Mouse (Mus musculus) embryonic facial prominence, embryonic 15.5 days (tissue): ENCODE data around the gene Foxo6. TPM values are rescaled to one million over a fixed set of nuclear protein-coding genes. Genes with fewer than 3 reads are reported as not detected.

Experiments
- ATAC-seq: fragments of 200-750 bp; cut with Nextera tagmentation; 2 replicates; pipeline ENCODE4 v1.8.0; 2017; ENCODE audit warnings: low read depth, moderate TSS enrichment; ENCODE audit not compliant: insufficient number of reproducible peaks, low FRiP score, low TSS enrichment
- H3K27ac ChIP-seq: fragments of 300-500 bp; sonication (generic); replicated peaks from 2 replicates; pipeline ENCODE4 v1.5.1; 2015; ENCODE audit warnings: mild to moderate bottlenecking, inconsistent platforms
- H3K27me3 ChIP-seq: fragments of 300-500 bp; sonication (generic); 2 replicates; pipeline ENCODE4 v1.6.1; 2015; ENCODE audit warnings: inconsistent platforms
- H3K36me3 ChIP-seq: fragments of 300-500 bp; sonication (generic); 2 replicates; pipeline ENCODE4 v1.6.1; 2015; ENCODE audit warnings: mild to moderate bottlenecking, inconsistent platforms
- H3K4me1 ChIP-seq: fragments of 300-500 bp; sonication (generic); 2 replicates; pipeline ENCODE4 v1.6.1; 2015; ENCODE audit warnings: inconsistent platforms
- H3K4me2 ChIP-seq: fragments of 300-500 bp; sonication (generic); replicated peaks from 2 replicates; pipeline ENCODE4 v1.6.1; 2015; ENCODE audit warnings: mild to moderate bottlenecking, inconsistent platforms
- H3K4me3 ChIP-seq: fragments of 300-500 bp; sonication (generic); replicated peaks from 2 replicates; pipeline ENCODE4 v1.5.1; 2015; ENCODE audit warnings: mild to moderate bottlenecking, inconsistent platforms
- H3K9ac ChIP-seq: fragments of 300-500 bp; sonication (generic); 2 replicates; pipeline ENCODE4 v1.6.1; 2015; ENCODE audit warnings: inconsistent platforms
- H3K9me3 ChIP-seq: fragments of 300-500 bp; sonication (generic); replicated peaks from 2 replicates; pipeline ENCODE4 v1.6.1; 2016; ENCODE audit warnings: inconsistent platforms
- WGBS: fragments of 180-500 bp; shearing (Covaris S2); methylation state at CpG from one replicate; pipeline ENCODE4 v1.1.7; 2015; 5-methylcytosine and 5-hydroxymethylcytosine counted together
- polyA plus RNA-seq: library from polyadenylated mRNA; unstranded; fragments of >200 nt; fragmentation: Nextera tagmentation; extraction: Ambion mirVana; gene quantifications from 2 replicates; pipeline ENCODE4 v1.2.1, GENCODE M21; 2015

The Foxo6 gene
- polyA plus RNA-seq, 1 experiment from 2014 or later, result 1.0 TPM

- H3K9me3 ChIP-seq, result no peaks in the 10 kb centered on the region
- peak overlapping the region; percentile 44; the same call in 1 of the 2 replicates for H3K27ac ChIP-seq
- H3K4me1 ChIP-seq, result peaks cover 58% of the 10 kb centered on the region
- H3K27me3 ChIP-seq, result peaks cover 78% of the 10 kb centered on the region
- no peaks in the 10 kb centered on the region for H3K36me3 ChIP-seq
- H3K4me3 ChIP-seq, result no peak overlapping the region
- WGBS, result 63% methylated on average over 4 of the region's 4 CpGs
- no peak overlapping the region for H3K9ac ChIP-seq
- ATAC-seq, result no peak
- no peak overlapping the region for H3K4me2 ChIP-seq
Measured at GRCm38 (mm10) chr4:120270148-120270936, 16.8 kb downstream of the Foxo6 start.

- H3K4me2 ChIP-seq, result 0 out of 2 replicates have a peak overlapping the region, but pooled peaks have one; percentile 4
- peaks cover 78% of the 10 kb centered on the region for H3K27me3 ChIP-seq
- no peak overlapping the region for H3K4me3 ChIP-seq
- H3K27ac ChIP-seq, result no peak overlapping the region
- H3K9me3 ChIP-seq, result no peaks in the 10 kb centered on the region
- no peaks in the 10 kb centered on the region for H3K36me3 ChIP-seq
- WGBS, result 10% methylated on average over 9 of the region's 9 CpGs
- no peak for ATAC-seq
- no peak overlapping the region for H3K9ac ChIP-seq
- H3K4me1 ChIP-seq, result peaks cover 59% of the 10 kb centered on the region
Measured at GRCm38 (mm10) chr4:120269426-120269825, 17.7 kb downstream of the Foxo6 start.

GRCm38 (mm10) chr4:120268214-120269061, 18.7 kb downstream of the Foxo6 start:
- Histone ChIP-seq H3K27me3 (peaks cover 72% of the 10 kb centered on the region), H3K4me2 (peak overlapping the region; percentile 74), H3K9me3 (no peaks in the 10 kb centered on the region), H3K36me3 (no peaks in the 10 kb centered on the region), H3K4me3 (peak overlapping the region; percentile 45), H3K9ac (peak overlapping the region; percentile 31; the same call in 1 of the 2 replicates), H3K4me1 (peaks cover 68% of the 10 kb centered on the region), H3K27ac (0 out of 2 replicates have a peak overlapping the region, but pooled peaks have one; percentile 5)
- WGBS, result 2% methylated on average over 86 of the region's 112 CpGs
- no peak for ATAC-seq

GRCm38 (mm10) chr4:120267683-120268082, 19.5 kb downstream of the Foxo6 start:
- peak overlapping the region; percentile 74 for H3K4me2 ChIP-seq
- peak overlapping the region; percentile 45 for H3K4me3 ChIP-seq
- no peak for ATAC-seq
- H3K9ac ChIP-seq, result peak overlapping the region; percentile 31; the same call in 1 of the 2 replicates
- no peaks in the 10 kb centered on the region for H3K36me3 ChIP-seq
- H3K27me3 ChIP-seq, result peaks cover 71% of the 10 kb centered on the region
- H3K4me1 ChIP-seq, result peaks cover 75% of the 10 kb centered on the region
- H3K9me3 ChIP-seq, result no peaks in the 10 kb centered on the region
- 14% methylated on average over 22 of the region's 25 CpGs for WGBS
- H3K27ac ChIP-seq, result no peak overlapping the region

GRCm38 (mm10) chr4:120267136-120267535, 20.0 kb downstream of the Foxo6 start:
- H3K4me1 ChIP-seq, result peaks cover 75% of the 10 kb centered on the region

GRCm38 (mm10) chr4:120264105-120264504, 23.0 kb downstream of the Foxo6 start:
- 31% methylated on average over 3 of the region's 3 CpGs for WGBS
- Histone ChIP-seq H3K27ac (peak overlapping the region; percentile 52; the same call in 1 of the 2 replicates), H3K9ac (no peak overlapping the region), H3K4me2 (no peak overlapping the region), H3K9me3 (no peaks in the 10 kb centered on the region), H3K27me3 (peaks cover 56% of the 10 kb centered on the region), H3K4me3 (no peak overlapping the region), H3K4me1 (peaks cover 62% of the 10 kb centered on the region), H3K36me3 (no peaks in the 10 kb centered on the region)
- ATAC-seq, result peak; percentile 51; the same call in 1 of the 2 replicates

More at GRCm38 (mm10) chr4:120267136-120267535, 20.0 kb downstream of the Foxo6 start:
- peaks cover 75% of the 10 kb centered on the region for H3K27me3 ChIP-seq
- no peaks in the 10 kb centered on the region for H3K36me3 ChIP-seq
- H3K9ac ChIP-seq, result no peak overlapping the region
- peak overlapping the region; percentile 74 for H3K4me2 ChIP-seq
- H3K4me3 ChIP-seq, result 0 out of 2 replicates have a peak overlapping the region, but pooled peaks have one; percentile 45
- no peak for ATAC-seq
- 32% methylated on average over 24 of the region's 24 CpGs for WGBS
- no peak overlapping the region for H3K27ac ChIP-seq
- no peaks in the 10 kb centered on the region for H3K9me3 ChIP-seq

- H3K27me3 ChIP-seq, result peaks cover 45% of the 10 kb centered on the region
- peaks cover 50% of the 10 kb centered on the region for H3K4me1 ChIP-seq
- no peaks in the 10 kb centered on the region for H3K9me3 ChIP-seq
- no peak overlapping the region for H3K4me3 ChIP-seq
- peak overlapping the region; percentile 39; the same call in 1 of the 2 replicates for H3K27ac ChIP-seq
- no peak for ATAC-seq
- 34% methylated on average over 2 of the region's 2 CpGs for WGBS
- no peaks in the 10 kb centered on the region for H3K36me3 ChIP-seq
- H3K4me2 ChIP-seq, result no peak overlapping the region
- H3K9ac ChIP-seq, result no peak overlapping the region
Measured at GRCm38 (mm10) chr4:120262726-120263125, 24.4 kb downstream of the Foxo6 start.

- WGBS, result 24% methylated on average over 10 of the region's 10 CpGs
- H3K36me3 ChIP-seq, result no peaks in the 10 kb centered on the region
- H3K27ac ChIP-seq, result 0 out of 2 replicates have a peak overlapping the region, but pooled peaks have one; percentile 39
- no peaks in the 10 kb centered on the region for H3K9me3 ChIP-seq
- H3K4me3 ChIP-seq, result no peak overlapping the region
- peaks cover 44% of the 10 kb centered on the region for H3K4me1 ChIP-seq
- H3K27me3 ChIP-seq, result peaks cover 40% of the 10 kb centered on the region
- H3K9ac ChIP-seq, result no peak overlapping the region
- H3K4me2 ChIP-seq, result no peak overlapping the region
- no peak for ATAC-seq
Measured at GRCm38 (mm10) chr4:120262206-120262605, 24.9 kb downstream of the Foxo6 start.

GRCm38 (mm10) chr4:120259356-120260181, 27.6 kb downstream of the Foxo6 start:
- 21% methylated on average over 21 of the region's 21 CpGs for WGBS
- H3K27ac ChIP-seq, result no peak overlapping the region
- peaks cover 17% of the 10 kb centered on the region; the same call in 1 of the 2 replicates for H3K27me3 ChIP-seq
- H3K4me1 ChIP-seq, result peaks cover 58% of the 10 kb centered on the region
- H3K4me3 ChIP-seq, result no peak overlapping the region
- no peaks in the 10 kb centered on the region for H3K9me3 ChIP-seq
- H3K9ac ChIP-seq, result no peak overlapping the region
- peak overlapping the region; percentile 12; the same call in 1 of the 2 replicates for H3K4me2 ChIP-seq
- ATAC-seq, result no peak
- no peaks in the 10 kb centered on the region for H3K36me3 ChIP-seq

GRCm38 (mm10) chr4:120248800-120249261, 38.3 kb downstream of the Foxo6 start:
- peak; percentile 48; the same call in 1 of the 2 replicates for ATAC-seq
- WGBS, result 9% methylated on average over 8 of the region's 8 CpGs
- Histone ChIP-seq H3K4me3 (no peak overlapping the region), H3K4me1 (peaks cover 57% of the 10 kb centered on the region), H3K36me3 (no peaks in the 10 kb centered on the region), H3K27me3 (0 out of 2 replicates have a peak, but pooled peaks cover 7% of the 10 kb centered on the region), H3K27ac (peak overlapping the region; percentile 76), H3K9me3 (no peaks in the 10 kb centered on the region), H3K9ac (no peak overlapping the region), H3K4me2 (0 out of 2 replicates have a peak overlapping the region, but pooled peaks have one; percentile 17)
